Mouse (Mus musculus) large intestine, adult 2 months (tissue): ENCODE data around the gene Dock1. TPM values are rescaled to one million over a fixed set of nuclear protein-coding genes. Genes with fewer than 3 reads are reported as not detected.

Experiments used
- DNase-seq: peaks from one replicate; pipeline ENCODE4 v3.0.0-alpha.2; 2012; ENCODE audit warnings: low read depth, low spot score
- WGBS: fragments of 180-500 bp; shearing (Covaris S2); methylation state at CpG from one replicate; pipeline ENCODE4 v1.1.7; 2018; 5-methylcytosine and 5-hydroxymethylcytosine counted together
- polyA plus RNA-seq: library from polyadenylated mRNA; depleted of rRNA; stranded (reverse); fragments of >200 nt; gene quantifications from 2 replicates; pipeline ENCODE4 v1.2.3, GENCODE M21; 2012

Gene Dock1
- polyA plus RNA-seq, 1 experiment, result 8.8 TPM

DNA sequence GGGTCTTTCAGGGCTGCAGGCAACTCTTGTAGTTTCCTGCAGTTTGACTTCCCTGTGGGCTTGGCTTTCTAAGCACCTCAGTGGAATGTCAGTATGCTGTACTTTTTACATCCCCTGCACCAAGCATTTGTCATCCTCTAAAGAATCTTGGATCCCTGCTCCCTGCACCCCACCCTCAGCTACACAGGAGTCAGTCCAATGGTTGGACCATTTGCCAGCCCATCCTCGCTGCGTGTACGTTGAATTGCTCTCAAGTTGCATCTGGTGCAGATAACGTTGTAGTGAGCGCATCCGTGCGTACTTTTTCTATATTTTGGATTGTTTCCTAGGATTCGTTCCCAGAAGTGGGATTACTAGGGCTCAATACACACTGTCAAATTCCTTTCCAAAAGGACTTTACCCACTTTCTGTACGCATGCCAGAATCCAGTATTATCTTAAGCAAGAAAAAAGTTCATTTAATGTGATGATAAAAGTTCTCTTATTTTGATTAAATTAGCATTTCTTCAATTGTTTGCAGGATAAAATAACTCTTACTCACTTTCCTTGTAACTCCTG, 351.2 kb downstream of the Dock1 start:
- no peak for DNase-seq
- 80% methylated on average over 9 of the region's 9 CpGs for WGBS

DNA sequence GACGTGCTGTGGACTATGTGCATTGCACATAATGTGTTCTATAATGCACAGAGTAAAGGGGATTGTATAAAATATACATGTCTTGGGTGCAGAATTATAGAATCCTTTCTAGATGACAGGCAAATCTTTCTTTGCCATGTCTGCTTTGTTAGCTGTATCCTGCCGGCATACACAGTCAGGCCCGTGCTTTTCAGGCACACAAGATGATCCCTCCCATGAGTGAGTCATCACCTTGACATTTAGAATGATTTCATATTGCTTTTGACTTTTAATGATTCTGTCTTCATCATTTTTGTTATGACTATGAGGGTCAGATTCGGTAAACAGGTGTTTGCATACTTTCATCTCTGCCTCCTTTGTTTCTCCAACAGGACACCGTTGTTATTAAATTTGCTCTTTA, 354.1 kb downstream of the Dock1 start:
- no peak for DNase-seq
- 78% methylated on average over 5 of the region's 5 CpGs for WGBS

DNA sequence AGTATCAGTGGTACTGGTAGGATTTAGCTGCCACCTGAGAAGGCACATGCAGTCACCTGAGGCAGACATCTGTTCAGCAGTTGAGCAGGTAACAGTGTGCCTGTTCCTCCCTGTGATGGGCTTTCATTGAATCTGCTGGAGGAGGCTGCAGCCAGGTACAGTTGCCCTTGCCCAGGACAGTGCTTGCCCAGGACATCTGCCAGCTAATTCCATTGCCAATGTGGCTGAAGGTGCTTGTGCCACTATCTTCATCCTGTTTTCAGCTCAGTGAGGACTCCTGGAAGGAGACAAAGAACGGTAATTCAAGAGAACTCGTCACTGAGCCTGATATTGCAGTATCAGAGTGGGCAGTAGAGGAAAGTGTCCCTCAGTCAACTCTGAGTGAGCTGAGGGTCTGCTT, 358.3 kb downstream of the Dock1 start:
- no peak for DNase-seq
- 97% methylated on average over 2 of the region's 2 CpGs for WGBS

DNA sequence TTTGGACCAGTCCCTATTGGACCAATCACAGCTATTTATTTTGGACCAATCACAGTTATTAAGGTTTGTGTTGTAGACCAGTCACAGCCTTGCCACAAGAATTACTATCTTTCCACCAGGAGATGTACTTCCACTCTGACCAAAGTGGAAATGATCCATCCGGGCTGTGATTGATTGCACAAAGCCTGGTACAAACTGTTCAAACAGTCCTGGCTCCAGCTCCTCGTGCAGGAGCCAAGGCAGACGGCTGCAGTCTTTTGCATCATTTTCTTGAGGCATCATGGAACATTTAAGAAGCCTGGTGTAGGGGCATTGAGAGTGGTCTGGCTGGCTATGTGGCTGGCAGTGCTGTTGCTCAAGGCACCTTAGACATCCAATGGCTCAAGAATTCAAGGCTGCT, 358.7 kb downstream of the Dock1 start:
- WGBS, result 68% methylated on average over 3 of the region's 3 CpGs
- no peak for DNase-seq

DNA sequence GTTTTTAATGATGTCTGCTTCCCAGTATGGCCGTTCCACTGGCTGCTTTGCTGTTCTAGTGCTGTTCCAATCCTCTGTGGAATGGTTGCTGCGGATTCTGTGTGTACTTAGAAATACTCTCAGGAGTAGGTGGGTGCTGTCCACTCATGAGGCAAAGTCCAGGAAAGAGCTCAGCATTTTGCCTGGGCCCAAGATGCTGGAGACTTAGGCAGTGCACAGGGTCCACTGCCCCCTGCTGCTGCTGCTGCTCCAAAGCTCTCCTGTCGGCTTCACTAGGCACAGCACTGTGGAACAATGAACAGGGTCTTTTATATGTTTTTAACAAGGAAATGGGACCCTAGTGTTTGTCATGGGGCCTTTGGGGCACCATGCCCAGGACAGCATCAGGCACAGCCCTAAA, 361.0 kb downstream of the Dock1 start:
- 73% methylated on average over 3 of the region's 3 CpGs for WGBS
- DNase-seq, result no peak

DNA sequence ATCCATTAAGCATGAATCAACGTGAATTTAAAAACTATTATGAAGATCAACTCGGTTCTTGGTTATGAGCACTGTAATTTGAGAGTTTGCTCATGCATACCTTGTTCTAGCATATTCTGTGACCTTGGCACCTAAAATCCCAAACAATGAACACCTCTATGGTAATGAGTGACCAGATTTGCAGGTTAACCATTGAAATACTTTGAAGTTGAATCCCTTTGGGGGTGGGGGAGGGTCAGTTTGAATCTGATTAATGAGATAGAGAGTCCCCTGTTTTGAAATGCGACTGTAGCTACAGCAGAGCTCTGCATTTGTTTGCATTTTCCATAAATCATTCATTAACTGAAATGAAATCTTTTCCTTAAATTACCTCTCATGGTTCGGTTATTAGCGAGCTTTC, 364.4 kb downstream of the Dock1 start:
- DNase-seq, result no peak
- 79% methylated on average over 5 of the region's 5 CpGs for WGBS

DNA sequence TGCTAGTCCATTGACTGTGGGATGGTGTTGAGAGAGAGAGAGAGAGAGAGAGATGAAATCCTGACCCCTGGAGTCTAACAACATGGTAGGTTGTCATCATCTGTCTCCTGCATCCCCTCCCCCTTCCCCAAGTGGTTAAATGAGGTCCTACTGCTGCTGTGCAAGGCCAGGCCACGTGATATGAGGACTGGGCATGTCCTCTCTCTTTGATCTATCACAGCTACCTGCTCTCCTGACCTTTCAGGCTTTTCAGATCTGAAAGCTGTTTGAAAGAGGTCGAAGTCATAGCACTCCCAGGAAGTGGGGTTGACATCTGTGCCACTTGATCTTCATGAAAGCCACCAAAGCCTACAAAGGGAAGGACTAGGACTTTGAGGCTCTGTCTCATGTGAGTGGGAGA, 365.2 kb downstream of the Dock1 start:
- 62% methylated on average over 2 of the region's 2 CpGs for WGBS

DNA sequence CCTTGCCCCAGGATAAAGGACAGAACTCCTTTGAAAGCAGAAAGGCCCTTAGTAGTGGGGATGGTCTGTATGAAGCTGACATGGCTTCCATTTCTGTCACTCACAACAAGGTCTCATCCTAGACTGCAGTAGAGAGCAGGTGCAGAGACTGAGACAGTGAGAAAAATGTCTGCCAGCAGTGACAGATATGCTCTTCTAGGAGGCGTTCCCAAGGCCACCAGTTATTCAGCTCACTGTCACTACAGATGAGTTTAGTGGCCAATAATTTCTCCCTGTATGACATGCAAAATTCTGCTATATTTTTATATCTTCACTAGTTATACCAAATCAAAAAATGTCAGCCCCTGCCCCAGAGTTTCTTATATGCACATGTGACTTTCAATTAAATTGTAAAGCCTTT, 368.5 kb downstream of the Dock1 start:
- 85% methylated on average over 1 of the region's 1 CpGs for WGBS
- no peak for DNase-seq

More for the DNA sequence above, 365.2 kb downstream of the Dock1 start:
- no peak for DNase-seq

DNA sequence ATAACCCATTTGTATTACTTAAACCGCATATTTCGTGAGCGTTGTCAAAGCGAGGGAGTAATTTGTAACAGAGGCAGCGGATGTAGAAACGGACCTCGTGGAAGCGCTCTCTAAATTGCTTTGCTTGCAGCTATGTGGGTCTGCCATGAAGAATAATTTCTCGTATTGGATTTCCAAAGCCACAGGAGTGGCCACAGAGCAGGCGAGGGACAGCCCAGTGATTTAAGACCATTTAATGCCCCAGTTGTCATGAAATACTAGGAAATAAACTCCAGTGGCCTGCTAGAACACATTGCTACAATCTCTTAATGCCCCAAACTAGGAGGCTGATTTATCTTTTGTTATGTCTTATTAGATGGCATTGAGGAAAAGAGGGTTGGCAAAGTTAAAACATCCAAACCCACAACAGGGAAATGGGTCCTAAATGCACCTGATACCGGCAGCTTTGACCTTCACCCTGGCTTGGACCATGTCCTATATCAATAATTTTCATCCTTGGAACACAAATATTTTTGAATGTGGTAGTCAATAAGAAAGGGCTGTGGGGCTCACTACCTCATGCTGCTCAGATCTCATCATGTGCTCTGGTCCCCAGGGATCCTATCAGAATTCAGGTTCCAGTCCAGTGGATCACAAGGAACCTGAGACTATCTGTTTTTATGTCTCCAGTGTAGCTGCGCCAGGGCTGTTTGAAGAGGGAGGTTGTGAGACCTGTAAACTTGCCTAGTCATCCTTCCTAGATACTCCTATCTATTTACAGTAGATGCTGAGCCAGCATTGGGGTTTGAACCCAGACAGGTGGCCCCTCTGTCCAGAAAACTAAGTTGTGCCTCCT, 373.7 kb downstream of the Dock1 start:
- DNase-seq, result no peak
- 95% methylated on average over 12 of the region's 12 CpGs for WGBS

DNA sequence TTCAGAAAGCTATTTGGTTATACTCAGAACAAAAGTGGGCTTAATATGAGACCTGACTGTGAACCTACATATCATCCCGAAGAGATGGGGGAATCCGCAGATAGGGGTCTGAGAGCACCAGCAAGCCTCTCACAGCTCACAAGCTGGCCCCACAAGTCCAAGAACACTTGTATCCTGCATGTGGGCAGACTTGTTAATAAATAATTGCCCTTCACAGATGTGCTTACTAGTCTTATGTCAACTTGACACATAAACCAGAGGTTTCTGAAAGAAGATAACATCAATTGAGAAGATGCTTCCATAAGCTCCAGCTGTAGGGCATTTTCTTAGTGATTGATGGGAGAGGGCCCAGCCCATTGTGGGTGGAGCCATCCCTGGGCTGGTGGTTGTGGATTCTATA, 379.0 kb downstream of the Dock1 start:
- WGBS, result 97% methylated on average over 2 of the region's 2 CpGs
- DNase-seq, result no peak

DNA sequence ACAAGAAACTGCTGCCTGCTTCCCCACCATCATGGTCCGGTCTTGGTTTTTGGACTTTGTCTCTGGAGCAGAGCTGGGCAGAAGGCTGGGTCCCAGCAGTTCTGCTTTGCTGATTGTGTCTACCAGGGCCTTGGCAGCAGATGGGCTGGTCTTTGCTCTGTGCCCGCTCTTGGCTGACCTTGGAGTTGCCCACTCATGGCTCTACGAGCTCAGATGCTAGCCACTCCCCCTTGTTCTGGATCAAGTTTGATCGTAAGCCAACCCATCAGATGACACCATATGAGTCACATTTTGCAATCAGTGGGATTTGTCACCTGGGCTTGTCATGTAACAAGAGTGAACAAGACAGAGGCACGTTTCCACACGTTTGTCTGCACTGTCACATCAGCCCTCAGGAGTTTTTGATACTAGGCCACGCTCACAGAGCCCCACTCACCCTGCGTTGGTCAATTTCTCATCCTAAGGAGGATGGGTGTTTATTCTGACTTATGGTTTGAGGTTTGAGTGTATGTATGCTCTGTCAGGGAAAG, 382.8 kb downstream of the Dock1 start:
- DNase-seq, result no peak
- WGBS, result 84% methylated on average over 8 of the region's 8 CpGs

DNA sequence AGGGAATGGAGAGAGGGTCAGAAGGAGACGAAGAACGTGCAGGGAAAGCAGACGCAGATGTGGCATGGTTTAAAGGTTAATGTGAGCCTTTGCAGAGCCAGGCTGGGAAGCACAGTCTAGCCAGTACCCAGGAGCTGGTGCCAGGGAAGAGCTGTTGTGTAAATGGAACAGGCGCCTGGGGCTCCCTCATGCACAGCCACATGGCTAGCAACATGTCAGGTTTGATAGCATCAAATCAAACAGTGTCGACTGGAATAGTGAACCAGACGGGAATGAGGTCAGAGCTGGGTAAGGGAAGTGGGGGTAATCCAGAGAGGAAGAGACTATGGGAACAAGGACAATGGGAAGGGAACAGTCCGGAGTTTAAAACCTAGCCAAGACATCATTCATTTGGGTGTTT, 384.2 kb downstream of the Dock1 start:
- DNase-seq, result no peak
- WGBS, result 76% methylated on average over 7 of the region's 7 CpGs

DNA sequence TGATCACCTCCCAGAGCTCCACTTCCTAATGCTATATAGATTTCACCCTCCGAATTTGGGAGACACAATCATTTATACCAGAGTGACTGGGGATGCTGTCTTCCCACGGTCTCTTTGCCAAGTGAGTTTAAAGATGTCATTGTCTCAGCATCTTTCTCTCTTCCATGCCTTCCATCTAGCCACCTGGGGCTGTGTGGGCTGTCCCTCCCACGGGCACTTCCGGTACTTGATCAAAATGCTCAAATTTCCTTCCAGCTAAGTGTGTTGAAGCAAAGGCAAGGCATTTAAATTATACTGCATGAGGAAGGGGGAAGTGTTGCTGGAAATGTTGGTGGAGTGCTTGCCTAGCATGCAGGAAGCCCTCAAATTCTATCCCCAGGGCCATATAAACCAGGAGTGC, 388.6 kb downstream of the Dock1 start:
- WGBS, result 89% methylated on average over 4 of the region's 4 CpGs
- DNase-seq, result no peak

DNA sequence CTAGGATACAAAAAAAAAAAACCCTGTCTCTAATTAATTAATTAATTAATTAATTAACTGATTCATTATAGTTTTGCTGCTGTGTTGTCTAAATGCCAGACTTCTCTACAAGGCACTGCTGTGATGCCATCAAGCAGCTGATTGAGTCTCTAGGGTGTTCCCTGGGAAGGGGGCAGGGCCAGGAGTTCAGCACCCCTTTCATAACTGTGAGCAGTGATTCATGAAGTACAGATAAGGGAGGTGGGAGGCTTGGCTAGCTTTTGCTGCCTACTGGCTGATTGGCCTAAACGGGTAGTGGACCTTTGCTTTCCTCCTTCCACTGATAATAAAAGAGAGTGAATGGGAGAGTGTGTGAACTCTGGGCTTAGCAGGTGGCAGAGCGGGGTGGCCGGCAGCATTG, 389.1 kb downstream of the Dock1 start:
- no peak for DNase-seq
- WGBS, result 82% methylated on average over 3 of the region's 3 CpGs

DNA sequence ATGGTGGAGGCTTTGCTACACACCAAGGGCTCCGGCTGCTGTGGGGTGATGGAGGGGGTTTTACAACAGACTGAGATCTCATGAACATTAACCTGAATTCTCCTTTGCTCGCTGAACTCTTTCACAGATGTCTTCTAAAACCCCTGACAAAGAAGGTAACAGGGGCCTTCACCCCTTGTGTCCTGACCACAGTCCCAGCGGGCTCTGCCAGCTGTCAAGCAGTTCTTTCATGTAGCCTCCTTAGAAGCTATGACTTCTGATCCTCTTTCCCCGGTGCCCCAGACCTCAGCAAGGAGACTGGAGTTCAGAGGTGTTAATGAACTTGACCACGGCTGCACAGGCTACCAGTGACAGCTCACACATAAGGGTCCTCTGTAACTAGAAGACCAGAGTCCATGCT, 393.4 kb downstream of the Dock1 start:
- DNase-seq, result no peak
- 85% methylated on average over 5 of the region's 5 CpGs for WGBS

DNA sequence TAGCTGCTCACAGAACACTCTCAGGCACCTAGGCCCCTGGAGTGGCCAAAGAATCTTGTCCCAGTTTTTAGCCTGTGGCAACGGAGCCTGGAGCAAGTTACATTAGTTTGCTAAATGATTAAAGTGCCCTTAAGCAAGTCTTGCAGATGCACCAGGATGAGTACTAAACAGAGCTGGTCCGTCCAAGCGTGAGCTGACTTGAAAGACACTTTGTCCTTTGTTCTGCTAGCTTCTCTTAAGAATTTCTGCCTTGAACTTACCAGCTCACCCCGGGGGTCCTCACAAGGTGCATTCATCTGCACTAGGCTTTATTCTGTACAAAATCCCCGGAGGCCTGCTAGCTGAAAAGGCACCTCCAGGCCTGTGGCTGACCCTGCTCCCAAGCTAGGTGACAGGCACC, 394.8 kb downstream of the Dock1 start:
- 82% methylated on average over 5 of the region's 5 CpGs for WGBS
- DNase-seq, result no peak

DNA sequence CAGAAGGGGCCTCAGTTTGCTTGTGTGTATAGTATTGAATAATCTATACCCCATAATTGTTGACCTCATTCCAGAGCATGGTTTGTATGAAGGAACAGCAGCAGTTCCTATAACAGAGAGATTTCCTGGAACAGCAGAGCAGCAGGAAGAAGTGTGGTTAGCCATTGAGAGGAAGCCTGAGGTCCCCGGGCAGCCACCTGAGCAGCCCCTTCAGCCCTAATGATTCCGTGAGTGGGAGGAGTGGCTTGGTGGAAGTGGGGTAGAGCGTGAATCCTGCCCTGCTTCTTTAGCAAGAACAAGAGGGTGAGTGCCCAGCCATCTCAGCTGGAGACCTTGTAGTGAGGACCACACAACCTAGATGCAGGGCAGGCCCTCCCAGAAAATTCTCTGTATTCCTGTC, 398.4 kb downstream of the Dock1 start:
- no peak for DNase-seq

DNA sequence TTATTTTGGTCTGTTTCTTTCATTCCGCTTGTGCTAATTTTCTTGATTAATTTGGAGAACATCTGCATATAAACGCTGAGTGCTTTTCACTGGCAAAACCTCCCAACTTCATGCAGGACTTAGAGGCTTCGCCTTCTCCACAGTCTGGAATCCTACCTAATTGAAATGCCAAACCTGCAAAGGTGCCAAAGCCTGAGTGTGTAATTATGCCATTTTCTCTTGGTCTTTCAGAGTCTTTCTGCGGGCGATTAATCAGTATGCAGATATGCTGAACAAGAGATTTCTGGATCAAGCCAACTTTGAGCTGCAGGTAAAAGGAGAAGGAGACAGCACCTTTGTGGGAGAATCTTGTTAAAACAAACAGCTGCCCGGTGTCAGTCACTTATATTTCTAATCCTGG, 406.4 kb downstream of the Dock1 start:
- 93% methylated on average over 6 of the region's 6 CpGs for WGBS
- DNase-seq, result no peak

More for the DNA sequence above, 398.4 kb downstream of the Dock1 start:
- 83% methylated on average over 3 of the region's 3 CpGs for WGBS

DNA sequence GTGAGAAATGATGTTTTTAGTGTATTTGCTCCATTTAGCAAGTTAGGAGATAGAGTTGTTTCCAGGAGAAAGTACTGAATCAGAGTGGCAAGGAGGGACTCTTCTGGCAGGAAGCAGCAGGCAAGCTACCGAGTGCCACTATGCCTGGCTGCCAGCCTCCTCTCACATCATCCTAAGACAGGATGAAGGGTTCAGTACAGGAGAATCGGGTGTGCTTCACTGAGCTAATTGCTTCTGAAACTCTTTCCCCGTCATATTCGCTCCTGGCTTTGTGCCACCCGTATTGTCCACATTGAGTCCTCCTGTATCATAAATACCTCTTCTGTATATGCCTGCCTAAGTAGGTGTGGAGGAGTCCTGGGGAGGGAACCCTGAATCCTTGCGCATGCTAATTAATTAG, 406.9 kb downstream of the Dock1 start:
- WGBS, result 51% methylated on average over 6 of the region's 6 CpGs
- DNase-seq, result no peak

DNA sequence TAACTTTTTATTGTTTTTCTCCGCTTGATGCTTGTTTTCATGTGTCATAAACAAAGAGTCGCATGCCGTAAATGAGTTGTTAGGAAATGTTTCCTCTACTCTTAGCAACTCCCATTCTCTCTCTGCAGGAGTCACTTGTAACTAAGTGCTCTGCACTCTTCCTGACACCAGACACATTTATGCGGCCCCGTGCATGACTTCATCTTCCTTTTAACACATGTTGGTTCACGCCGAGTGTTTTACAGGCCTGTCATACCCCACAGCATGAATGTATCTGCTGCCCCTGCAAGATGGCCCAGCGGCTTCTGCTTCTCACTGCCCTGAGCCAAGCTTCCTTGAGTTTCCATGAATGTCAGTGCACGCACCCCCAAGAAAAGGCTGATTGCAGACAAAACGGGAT, 407.4 kb downstream of the Dock1 start:
- no peak for DNase-seq
- WGBS, result 75% methylated on average over 10 of the region's 10 CpGs

DNA sequence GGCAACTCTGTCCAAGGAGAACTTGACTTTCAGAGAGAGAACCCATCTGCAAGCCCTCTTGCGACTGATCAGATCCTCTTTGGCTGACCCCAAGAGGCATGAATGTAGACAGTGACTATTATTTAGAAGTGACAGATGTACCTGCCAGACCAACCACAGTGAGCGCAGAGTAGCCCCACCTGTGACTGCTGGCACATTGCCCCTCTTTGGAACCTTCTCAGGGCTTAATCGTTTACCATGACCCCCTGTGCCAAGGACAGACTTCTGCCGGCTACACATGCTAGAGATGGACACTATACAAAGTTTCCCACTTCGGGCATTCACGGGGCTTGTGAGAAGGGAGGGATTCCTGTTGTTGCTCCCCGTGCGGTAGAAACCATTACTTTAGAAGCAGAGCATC, 413.0 kb downstream of the Dock1 start:
- WGBS, result 89% methylated on average over 8 of the region's 8 CpGs
- DNase-seq, result no peak
